Mouse (Mus musculus) CH12.LX (cell line): ENCODE measurements around the gene Frmd8. TPM values are rescaled to one million over a fixed set of nuclear protein-coding genes. Genes with fewer than 3 reads are reported as not detected.

ENCODE experiments used
- DNase-seq: peaks from one replicate; pipeline ENCODE4 v3.0.0-alpha.2; 2013; ENCODE audit errors: extremely low read depth
- H3K27ac ChIP-seq: 2 replicates; pipeline ENCODE4 v1.5.1; 2012; ENCODE audit warnings: low read depth, mild to moderate bottlenecking, control low read depth, moderate library complexity; ENCODE audit not compliant: insufficient read depth
- H3K27me3 ChIP-seq: replicated peaks from 2 replicates; pipeline ENCODE3; 2012; ENCODE audit warnings: inconsistent platforms
- H3K36me3 ChIP-seq, 2 experiments: replicated peaks in 1 of 2; 2 replicates each; pipeline versions ENCODE3 to v1.6.1; 2012; ENCODE audit warnings: inconsistent platforms in 1 of 2, low read length in 1 of 2, mild to moderate bottlenecking in 1 of 2, mixed read lengths in 1 of 2, moderate library complexity in 1 of 2; ENCODE audit not compliant: control insufficient read depth in 1 of 2, insufficient read depth in 1 of 2
- H3K4me1 ChIP-seq, 2 experiments: 2 replicates each; pipeline ENCODE4 v1.6.1; 2012; ENCODE audit warnings: inconsistent platforms in 1 of 2, moderate library complexity in 1 of 2; ENCODE audit not compliant: insufficient read depth in 2 of 2, control insufficient read depth in 1 of 2
- H3K4me2 ChIP-seq: 2 replicates; pipeline ENCODE4 v1.6.1; 2012; ENCODE audit warnings: low read depth, mild to moderate bottlenecking, control low read depth; ENCODE audit not compliant: poor library complexity, insufficient read depth, severe bottlenecking
- H3K4me3 ChIP-seq, 3 experiments: fragments of 150-350 bp in 1 of 3; sonication (generic) in 1 of 3; replicated peaks in 1 of 3; 2 replicates each; pipeline versions ENCODE3 to v1.5.1; 2011 to 2012; ENCODE audit warnings: low read depth in 2 of 3, low read length in 2 of 3, mild to moderate bottlenecking in 2 of 3, moderate library complexity in 2 of 3, control low read depth in 1 of 3, improper control_type of control experiment in 1 of 3, inconsistent platforms in 1 of 3, mixed read lengths in 1 of 3; ENCODE audit not compliant: poor library complexity in 1 of 3
- H3K79me2 ChIP-seq: replicated peaks from 2 replicates; pipeline ENCODE4 v1.6.1; 2012; ENCODE audit warnings: mild to moderate bottlenecking, moderate library complexity; ENCODE audit not compliant: control insufficient read depth, poor library complexity, insufficient read depth, severe bottlenecking; ENCODE audit errors: extremely low read depth
- H3K9ac ChIP-seq: 2 replicates; pipeline ENCODE4 v1.6.1; 2012; ENCODE audit warnings: low read depth, mild to moderate bottlenecking, control low read depth, moderate library complexity; ENCODE audit not compliant: insufficient read depth
- H3K9me3 ChIP-seq: replicated peaks from 2 replicates; pipeline ENCODE3; 2012; ENCODE audit warnings: low read length, inconsistent platforms, mixed read lengths
- BHLHE40 ChIP-seq: IDR thresholded peaks from 2 replicates; pipeline ENCODE4 v1.6.1; 2011; ENCODE audit warnings: mild to moderate bottlenecking, low read depth, low read length, improper control_type of control experiment
- CHD1 ChIP-seq: IDR thresholded peaks from 2 replicates; pipeline ENCODE4 v1.6.1; 2012; ENCODE audit warnings: low read depth, low read length, improper control_type of control experiment, inconsistent platforms
- CHD2 ChIP-seq: IDR thresholded peaks from 2 replicates; pipeline ENCODE4 v1.6.1; 2011; ENCODE audit warnings: low read length, improper control_type of control experiment
- CTCF ChIP-seq, 2 experiments: IDR thresholded peaks in 1 of 2; conservative IDR thresholded peaks in 1 of 2; 2 replicates each; pipeline ENCODE4 v1.5.1; 2011 to 2012; ENCODE audit warnings: low read depth in 2 of 2, low read length in 2 of 2, improper control_type of control experiment in 1 of 2, inconsistent platforms in 1 of 2, mild to moderate bottlenecking in 1 of 2, moderate library complexity in 1 of 2
- E2F4 ChIP-seq: IDR thresholded peaks from 2 replicates; pipeline ENCODE4 v1.6.1; 2011; ENCODE audit warnings: low read depth, low read length, improper control_type of control experiment; ENCODE audit not compliant: insufficient replicate concordance
- ELF1 ChIP-seq: IDR thresholded peaks from 2 replicates; pipeline ENCODE4 v1.6.1; 2014; ENCODE audit warnings: low read depth, mild to moderate bottlenecking, inconsistent platforms, low read length, improper control_type of control experiment
- EP300 ChIP-seq: IDR thresholded peaks from 2 replicates; pipeline ENCODE4 v1.6.1; 2011; ENCODE audit warnings: low read length, improper control_type of control experiment
- ETS1 ChIP-seq: conservative IDR thresholded peaks from 2 replicates; pipeline ENCODE4 v1.6.1; 2012; ENCODE audit warnings: low read depth, mild to moderate bottlenecking, inconsistent platforms, low read length, improper control_type of control experiment, moderate library complexity
- GABPA ChIP-seq: IDR thresholded peaks from 2 replicates; pipeline ENCODE4 v1.6.1; 2012; ENCODE audit warnings: low read depth, low read length, improper control_type of control experiment, inconsistent platforms; ENCODE audit not compliant: insufficient replicate concordance
- HCFC1 ChIP-seq: IDR thresholded peaks from 2 replicates; pipeline ENCODE4 v1.6.1; 2012; ENCODE audit warnings: low read depth, mild to moderate bottlenecking, inconsistent platforms, low read length, improper control_type of control experiment
- JUND ChIP-seq: conservative IDR thresholded peaks from 2 replicates; pipeline ENCODE4 v1.6.1; 2011; ENCODE audit warnings: low read depth, low read length, improper control_type of control experiment
- KAT2A ChIP-seq: IDR thresholded peaks from 2 replicates; pipeline ENCODE4 v1.6.1; 2012; ENCODE audit warnings: low read length, improper control_type of control experiment, inconsistent platforms; ENCODE audit not compliant: insufficient replicate concordance
- MAFK ChIP-seq: IDR thresholded peaks from 2 replicates; pipeline ENCODE4 v1.6.1; 2011; ENCODE audit warnings: low read length, improper control_type of control experiment; ENCODE audit not compliant: insufficient replicate concordance
- MAX ChIP-seq: IDR thresholded peaks from 2 replicates; pipeline ENCODE4 v1.6.1; 2011; ENCODE audit warnings: low read length, improper control_type of control experiment
- MAZ ChIP-seq: IDR thresholded peaks from 2 replicates; pipeline ENCODE4 v1.6.1; 2012; ENCODE audit warnings: low read depth, mild to moderate bottlenecking, inconsistent platforms, low read length, improper control_type of control experiment, moderate library complexity
- MEF2A ChIP-seq: IDR thresholded peaks from 2 replicates; pipeline ENCODE4 v1.6.1; 2014; ENCODE audit warnings: low read depth, mild to moderate bottlenecking, inconsistent platforms, low read length, improper control_type of control experiment, borderline replicate concordance
- MYC ChIP-seq: IDR thresholded peaks from 2 replicates; pipeline ENCODE4 v1.6.1; 2011; ENCODE audit warnings: low read depth, mild to moderate bottlenecking, improper control_type of control experiment, low read length
- NELFE ChIP-seq: IDR thresholded peaks from 2 replicates; pipeline ENCODE4 v1.6.1; 2011; ENCODE audit warnings: low read depth, low read length, improper control_type of control experiment
- NRF1 ChIP-seq: IDR thresholded peaks from 2 replicates; pipeline ENCODE4 v1.6.1; 2014; ENCODE audit warnings: low read depth, mild to moderate bottlenecking, inconsistent platforms, low read length, improper control_type of control experiment, moderate library complexity
- PAX5 ChIP-seq: IDR thresholded peaks from 2 replicates; pipeline ENCODE4 v1.6.1; 2012; ENCODE audit warnings: low read length, inconsistent platforms, mixed read lengths
- POLR2A ChIP-seq: IDR thresholded peaks from 2 replicates; pipeline ENCODE4 v1.6.1; 2011; ENCODE audit warnings: low read depth, mild to moderate bottlenecking, improper control_type of control experiment, low read length
- RAD21 ChIP-seq: IDR thresholded peaks from 2 replicates; pipeline ENCODE4 v1.6.1; 2011; ENCODE audit warnings: low read depth, mild to moderate bottlenecking, low read length, improper control_type of control experiment, moderate library complexity
- RCOR1 ChIP-seq: conservative IDR thresholded peaks from 2 replicates; pipeline ENCODE4 v1.6.1; 2012; ENCODE audit warnings: low read depth, mild to moderate bottlenecking, inconsistent platforms, low read length, improper control_type of control experiment
- SIN3A ChIP-seq: IDR thresholded peaks from 2 replicates; pipeline ENCODE4 v1.6.1; 2012; ENCODE audit warnings: low read length, improper control_type of control experiment, inconsistent platforms
- SMC3 ChIP-seq: IDR thresholded peaks from 2 replicates; pipeline ENCODE4 v1.6.1; 2011; ENCODE audit warnings: low read depth, low read length, improper control_type of control experiment
- TBP ChIP-seq: conservative IDR thresholded peaks from 2 replicates; pipeline ENCODE4 v1.6.1; 2011; ENCODE audit warnings: low read depth, low read length, improper control_type of control experiment
- TCF12 ChIP-seq: IDR thresholded peaks from 2 replicates; pipeline ENCODE4 v1.6.1; 2014; ENCODE audit warnings: low read depth, mild to moderate bottlenecking, inconsistent platforms, low read length, improper control_type of control experiment
- UBTF ChIP-seq: IDR thresholded peaks from 2 replicates; pipeline ENCODE4 v1.6.1; 2012; ENCODE audit warnings: low read depth, mild to moderate bottlenecking, inconsistent platforms, low read length, improper control_type of control experiment, moderate library complexity
- USF1 ChIP-seq: IDR thresholded peaks from 2 replicates; pipeline ENCODE4 v1.6.1; 2014; ENCODE audit warnings: low read depth, mild to moderate bottlenecking, inconsistent platforms, low read length, improper control_type of control experiment
- USF2 ChIP-seq: conservative IDR thresholded peaks from 2 replicates; pipeline ENCODE4 v1.6.1; 2011; ENCODE audit warnings: low read depth, low read length, improper control_type of control experiment
- ZC3H11A ChIP-seq: IDR thresholded peaks from 2 replicates; pipeline ENCODE4 v1.6.1; 2012; ENCODE audit warnings: low read depth, mild to moderate bottlenecking, inconsistent platforms, low read length, improper control_type of control experiment
- ZKSCAN1 ChIP-seq: IDR thresholded peaks from 2 replicates; pipeline ENCODE4 v1.6.1; 2012; ENCODE audit warnings: low read depth, inconsistent platforms, low read length, improper control_type of control experiment, borderline replicate concordance
- ZMIZ1 ChIP-seq: IDR thresholded peaks from 2 replicates; pipeline ENCODE4 v1.6.1; 2012; ENCODE audit warnings: low read depth, mild to moderate bottlenecking, inconsistent platforms, low read length, improper control_type of control experiment
- dilution Hi-C: fragments of 300-500 bp; cut with MboI; formaldehyde crosslinking; loops from 2 replicates; pipeline ENCODE4 v1.14.3; 2020; ENCODE audit warnings: low sequenced_read_pairs; ENCODE audit not compliant: extremely low pct_unique_long_range_greater_than_20kb, extremely low pct_ligation_motif_present
- in situ Hi-C: fragments of 300-500 bp; cut with MboI; formaldehyde crosslinking; loops from 3 replicates; pipeline ENCODE4 v1.14.3; 2019; ENCODE audit warnings: low sequenced_read_pairs, low pct_ligation_motif_present, low pct_unique_long_range_greater_than_20kb, mixed read lengths
- polyA plus RNA-seq: library from polyadenylated mRNA; unstranded; fragments of >175 nt; gene quantifications from 2 replicates; pipeline ENCODE4 v1.2.1, GENCODE M21; 2012; ENCODE audit warnings: low read depth; ENCODE audit not compliant: insufficient read length
- total RNA-seq, 2 experiments: library from RNA; depleted of rRNA; stranded (reverse); fragments of 300-350 nt in 1 of 2; fragments of >200 nt in 1 of 2; gene quantifications; 2 replicates each; pipeline ENCODE4 v1.2.3; 2012 to 2014

Gene Frmd8
- total and polyA plus RNA-seq, 3 experiments = 13.5 to 30.7 (median 25.2) TPM

GRCm38 (mm10) chr19:5841999-5842784, 32.9 kb downstream of the Frmd8 start (continued):
- no peak for TF ChIP-seq ZKSCAN1
- peak; percentile 50 for TF ChIP-seq POLR2A
- TF ChIP-seq ELF1 = no peak
- 0 out of 2 replicates have a peak, but pooled peaks have one; percentile 45 for TF ChIP-seq MAZ
- TF ChIP-seq USF2 = no peak
- TF ChIP-seq USF1 = no peak
- TF ChIP-seq EP300 = peak; percentile 12; the same call in 1 of the 2 replicates
- TF ChIP-seq ETS1 = 0 out of 2 replicates have a peak, but pooled peaks have one; percentile 2
- peak; percentile 80; the same call in 1 of the 2 replicates for TF ChIP-seq ZMIZ1
- TF ChIP-seq, all 38 proteins: peak for 15

GRCm38 (mm10) chr19:5841389-5841946, 33.6 kb downstream of the Frmd8 start:
- peaks cover 24 to 58% of the 10 kb centered on the region in 2 experiments for H3K4me1 ChIP-seq
- TF ChIP-seq MAZ (no peak), EP300 (no peak), MAX (peak; percentile 71), BHLHE40 (no peak; the same call in 1 of the 2 replicates), ETS1 (peak; percentile 36; the same call in 1 of the 2 replicates), JUND (no peak), KAT2A (no peak), ELF1 (peak; percentile 68), ZC3H11A (no peak), CTCF (conservative IDR thresholded peaks at IDR 0.05 in 1 of 2, IDR thresholded peaks at IDR 0.05 in 1 of 2; ENCODE audit: low read depth in 2 of 2, low read length in 2 of 2) (no peak), ZMIZ1 (no peak; the same call in 1 of the 2 replicates), SIN3A (peak; percentile 20), MAFK (0 out of 2 replicates have a peak, but pooled peaks have one; percentile 36), RAD21 (no peak; the same call in 1 of the 2 replicates), NELFE (no peak), GABPA (no peak), CHD1 (no peak; the same call in 1 of the 2 replicates), SMC3 (no peak), PAX5 (no peak), CHD2 (peak; percentile 55; the same call in 1 of the 2 replicates), USF2 (no peak), RCOR1 (no peak), ZKSCAN1 (no peak), HCFC1 (no peak), E2F4 (no peak), UBTF (0 out of 2 replicates have a peak, but pooled peaks have one; percentile 34), USF1 (no peak), MYC (no peak), MEF2A (peak; percentile 65), TBP (no peak), TCF12 (no peak), NRF1 (no peak)

More at GRCm38 (mm10) chr19:5841389-5841946, 33.6 kb downstream of the Frmd8 start:
- peak overlapping the region; percentile 99 for H3K9ac ChIP-seq
- H3K27me3 ChIP-seq = no peaks in the 10 kb centered on the region
- peak overlapping the region; percentile 76 for H3K27ac ChIP-seq
- H3K36me3 ChIP-seq = peaks cover 9 to 24% of the 10 kb centered on the region in 2 experiments
- in situ Hi-C loops (no loop called here), dilution Hi-C loops (no loop called here)
- no peaks in the 10 kb centered on the region for H3K9me3 ChIP-seq
- peaks cover 44% of the 10 kb centered on the region for H3K79me2 ChIP-seq
- peak; percentile 47 for DNase-seq
- peak overlapping the region; percentile 94 for H3K4me2 ChIP-seq
- peak overlapping the region; percentile 25 to 68 (median 65) for H3K4me3 ChIP-seq
